Mouse (Mus musculus) hindbrain, embryonic 11.5 days (tissue): ENCODE results near the gene Emsy. TPM values are rescaled to one million over a fixed set of nuclear protein-coding genes. Genes with fewer than 3 reads are reported as not detected.

Experiments used
- ATAC-seq: fragments of 200-750 bp; cut with Nextera tagmentation; 2 replicates; pipeline ENCODE4 v1.8.0; 2017; ENCODE audit warnings: mild to moderate bottlenecking, moderate TSS enrichment, moderate library complexity; ENCODE audit not compliant: low FRiP score
- DNase-seq: peaks from one replicate; pipeline ENCODE4 v3.0.0-alpha.2; 2015; ENCODE audit warnings: low spot score
- H3K27ac ChIP-seq: fragments of 300-500 bp; sonication (generic); 2 replicates; pipeline ENCODE4 v1.5.1; 2014; ENCODE audit warnings: mild to moderate bottlenecking, low read depth, low read length
- H3K27me3 ChIP-seq: fragments of 300-500 bp; sonication (generic); 2 replicates; pipeline ENCODE4 v1.6.1; 2014; ENCODE audit warnings: mild to moderate bottlenecking, low read length, moderate library complexity, mixed read lengths; ENCODE audit not compliant: control insufficient read depth, insufficient read depth
- H3K36me3 ChIP-seq: fragments of 300-500 bp; sonication (generic); 2 replicates; pipeline ENCODE4 v1.6.1; 2014; ENCODE audit warnings: mild to moderate bottlenecking, low read length, moderate library complexity, mixed read lengths; ENCODE audit not compliant: control insufficient read depth, insufficient read depth
- H3K4me1 ChIP-seq: fragments of 300-500 bp; sonication (generic); replicated peaks from 2 replicates; pipeline ENCODE4 v1.6.1; 2014; ENCODE audit warnings: low read length, mixed read lengths; ENCODE audit not compliant: control insufficient read depth, insufficient read depth
- H3K4me2 ChIP-seq: fragments of 300-500 bp; sonication (generic); replicated peaks from 2 replicates; pipeline ENCODE4 v1.6.1; 2014; ENCODE audit warnings: mild to moderate bottlenecking, low read depth, low read length
- H3K4me3 ChIP-seq: fragments of 300-500 bp; sonication (generic); 2 replicates; pipeline ENCODE4 v1.5.1; 2014; ENCODE audit warnings: low read depth, low read length
- H3K9ac ChIP-seq: fragments of 300-500 bp; sonication (generic); 2 replicates; pipeline ENCODE4 v1.6.1; 2014; ENCODE audit warnings: low read depth, low read length
- H3K9me3 ChIP-seq: fragments of 300-500 bp; sonication (generic); 2 replicates; pipeline ENCODE4 v1.6.1; 2016; ENCODE audit warnings: low read length; ENCODE audit not compliant: control insufficient read depth
- WGBS: fragments of 180-500 bp; shearing (Covaris S2); extraction: QIAGEN DNeasy Blood & Tissue Kit; methylation state at CpG from one replicate; pipeline ENCODE4 v1.1.7; 2014; 5-methylcytosine and 5-hydroxymethylcytosine counted together
- polyA plus RNA-seq: library from polyadenylated mRNA; unstranded; fragments of >200 nt; fragmentation: Nextera tagmentation; extraction: Ambion mirVana; gene quantifications from 2 replicates; pipeline ENCODE4 v1.2.1, GENCODE M21; 2014

Gene Emsy
- polyA plus RNA-seq, 1 experiment from 2014 or later = 66.0 TPM

DNA sequence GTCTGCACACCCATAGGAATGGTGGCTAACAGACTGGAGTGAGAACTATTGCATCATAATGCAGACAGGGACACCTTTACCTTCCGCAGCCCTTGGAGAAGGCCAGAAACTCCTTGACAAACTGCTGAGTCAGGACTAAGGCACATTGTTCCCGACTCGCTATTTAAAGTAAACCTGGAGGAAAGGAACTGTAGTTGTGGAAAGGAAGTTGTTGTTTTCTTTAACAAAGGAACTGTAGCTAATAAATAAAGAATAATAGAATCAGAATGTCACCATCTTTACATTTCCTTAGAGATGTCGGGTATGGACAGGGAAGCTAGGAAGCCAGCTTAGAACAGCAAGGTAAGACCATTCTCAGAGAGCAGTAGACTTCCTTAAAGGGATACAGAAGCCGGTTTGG lies 89.5 kb downstream of the Emsy start:
- H3K27me3 ChIP-seq = no peaks in the 10 kb centered on the region

GRCm38 (mm10) chr7:98564607-98565364 lies 91.8 kb downstream of the Emsy start:
- no peaks in the 10 kb centered on the region for H3K4me1 ChIP-seq
- H3K27ac ChIP-seq = no peak overlapping the region
- no peak overlapping the region for H3K9ac ChIP-seq
- no peaks in the 10 kb centered on the region for H3K9me3 ChIP-seq
- no peak overlapping the region for H3K4me3 ChIP-seq
- ATAC-seq = no peak
- DNase-seq = no peak
- H3K36me3 ChIP-seq = no peaks in the 10 kb centered on the region
- H3K27me3 ChIP-seq = no peaks in the 10 kb centered on the region
- no peak overlapping the region for H3K4me2 ChIP-seq
- 74% methylated on average over 9 of the region's 9 CpGs for WGBS

More for the DNA sequence above, 89.5 kb downstream of the Emsy start:
- Histone ChIP-seq H3K27ac (0 out of 2 replicates have a peak overlapping the region, but pooled peaks have one; percentile 17), H3K36me3 (no peaks in the 10 kb centered on the region), H3K4me2 (no peak overlapping the region), H3K9me3 (no peaks in the 10 kb centered on the region), H3K4me1 (no peaks in the 10 kb centered on the region), H3K9ac (no peak overlapping the region), H3K4me3 (no peak overlapping the region)
- DNase-seq (no peak), ATAC-seq (no peak)
- WGBS = 46% methylated on average over 5 of the region's 5 CpGs

DNA sequence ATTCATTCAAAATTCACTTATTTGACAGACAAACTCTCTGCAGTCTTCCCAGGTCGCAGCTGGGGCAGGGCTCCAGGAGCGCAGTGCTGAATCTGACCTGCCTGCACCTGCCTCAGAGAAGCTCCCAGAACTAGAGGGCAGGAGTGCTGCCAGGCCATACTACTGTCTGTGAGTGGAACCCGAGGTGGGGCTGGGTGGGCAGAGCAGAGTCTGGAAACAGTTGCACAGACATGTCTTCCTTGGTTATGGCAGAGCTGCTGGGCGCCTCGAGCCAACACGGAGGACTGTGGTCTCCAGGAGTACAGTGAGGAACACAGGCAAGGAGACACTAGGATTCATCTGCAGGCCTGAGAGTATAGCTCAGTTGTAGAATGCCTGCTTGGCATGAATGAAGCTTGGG lies 92.6 kb downstream of the Emsy start:
- WGBS = 89% methylated on average over 6 of the region's 6 CpGs

GRCm38 (mm10) chr7:98562966-98563365 lies 93.6 kb downstream of the Emsy start:
- Histone ChIP-seq H3K4me2 (no peak overlapping the region), H3K9me3 (no peaks in the 10 kb centered on the region), H3K36me3 (no peaks in the 10 kb centered on the region), H3K4me1 (no peaks in the 10 kb centered on the region), H3K27ac (no peak overlapping the region), H3K9ac (no peak overlapping the region), H3K27me3 (no peaks in the 10 kb centered on the region), H3K4me3 (no peak overlapping the region)
- no peak for DNase-seq
- ATAC-seq = no peak
- 74% methylated on average over 5 of the region's 5 CpGs for WGBS

More for the DNA sequence above, 92.6 kb downstream of the Emsy start:
- Histone ChIP-seq H3K36me3 (no peaks in the 10 kb centered on the region), H3K9ac (no peak overlapping the region), H3K27ac (no peak overlapping the region), H3K4me1 (no peaks in the 10 kb centered on the region), H3K4me3 (no peak overlapping the region), H3K9me3 (no peaks in the 10 kb centered on the region), H3K4me2 (no peak overlapping the region), H3K27me3 (no peaks in the 10 kb centered on the region)
- DNase-seq = no peak
- no peak for ATAC-seq

DNA sequence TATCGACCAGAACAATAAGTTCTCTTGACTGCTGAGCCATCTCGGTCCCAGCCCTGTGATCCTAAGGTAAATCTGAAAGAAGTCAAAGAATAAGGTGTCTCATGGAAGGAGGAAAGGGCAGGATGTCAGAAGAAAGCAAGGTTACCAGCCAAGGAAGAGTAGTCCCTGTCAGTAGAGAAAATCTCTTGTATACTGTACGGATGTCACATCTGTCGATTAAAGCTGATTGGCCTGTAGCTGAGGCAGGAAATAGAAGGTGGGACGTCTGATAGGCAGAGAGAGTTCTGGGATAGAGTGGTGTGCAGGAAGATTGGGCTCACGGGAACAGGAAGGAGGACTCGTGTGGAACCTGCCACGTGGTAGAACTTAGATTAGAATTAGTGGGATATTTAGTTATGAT lies 94.4 kb downstream of the Emsy start:
- Histone ChIP-seq H3K27ac (no peak overlapping the region), H3K4me1 (no peaks in the 10 kb centered on the region), H3K9ac (no peak overlapping the region), H3K4me2 (no peak overlapping the region), H3K36me3 (no peaks in the 10 kb centered on the region), H3K27me3 (no peaks in the 10 kb centered on the region), H3K9me3 (no peaks in the 10 kb centered on the region), H3K4me3 (no peak overlapping the region)
- ATAC-seq (no peak), DNase-seq (no peak)
- WGBS = 89% methylated on average over 8 of the region's 8 CpGs

DNA sequence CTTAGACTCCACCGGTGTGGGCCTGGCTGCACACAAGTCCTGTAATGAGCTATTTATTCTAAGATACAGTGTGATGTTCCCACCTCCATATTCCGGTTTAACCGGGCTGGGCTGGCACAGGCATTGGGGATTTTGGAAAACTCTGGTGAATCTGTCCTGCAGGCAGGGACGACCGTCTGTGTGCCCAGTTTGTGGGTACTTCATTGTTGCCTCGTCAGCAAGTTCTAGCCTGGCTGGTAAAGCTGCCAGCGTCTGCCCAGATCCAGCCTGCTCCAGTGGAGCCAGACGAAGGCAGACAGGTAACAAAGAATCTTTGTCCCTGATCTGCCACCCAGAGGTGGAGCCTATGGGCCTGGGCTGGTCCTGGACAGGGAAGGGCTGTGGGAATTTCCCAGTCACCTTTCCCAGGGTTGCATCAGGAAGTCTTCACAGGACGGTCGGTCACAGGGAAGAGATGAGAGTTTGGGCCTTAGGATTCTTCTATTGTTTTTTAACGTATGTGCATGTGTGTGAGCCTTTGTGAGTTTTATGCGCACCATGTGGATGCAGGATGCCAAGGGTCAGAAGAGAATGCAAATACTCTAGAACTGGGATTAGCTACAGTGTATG lies 94.9 kb downstream of the Emsy start:
- 85% methylated on average over 12 of the region's 12 CpGs for WGBS
- Histone ChIP-seq H3K9me3 (no peaks in the 10 kb centered on the region), H3K36me3 (no peaks in the 10 kb centered on the region), H3K27me3 (no peaks in the 10 kb centered on the region), H3K27ac (no peak overlapping the region), H3K4me3 (no peak overlapping the region), H3K4me2 (no peak overlapping the region), H3K9ac (no peak overlapping the region), H3K4me1 (no peaks in the 10 kb centered on the region)
- no peak for ATAC-seq
- DNase-seq = no peak

GRCm38 (mm10) chr7:98558128-98558921 lies 98.3 kb downstream of the Emsy start:
- Histone ChIP-seq H3K4me2 (no peak overlapping the region), H3K36me3 (no peaks in the 10 kb centered on the region), H3K4me3 (no peak overlapping the region), H3K4me1 (no peaks in the 10 kb centered on the region), H3K27ac (no peak overlapping the region), H3K27me3 (no peaks in the 10 kb centered on the region), H3K9ac (no peak overlapping the region), H3K9me3 (no peaks in the 10 kb centered on the region)
- DNase-seq (no peak), ATAC-seq (no peak)
- 78% methylated on average over 9 of the region's 9 CpGs for WGBS

GRCm38 (mm10) chr7:98556767-98557394 lies 99.7 kb downstream of the Emsy start:
- 82% methylated on average over 6 of the region's 6 CpGs for WGBS

More at GRCm38 (mm10) chr7:98556767-98557394, 99.7 kb downstream of the Emsy start:
- Histone ChIP-seq H3K27ac (no peak overlapping the region), H3K4me3 (no peak overlapping the region), H3K4me2 (no peak overlapping the region), H3K27me3 (no peaks in the 10 kb centered on the region), H3K36me3 (no peaks in the 10 kb centered on the region), H3K4me1 (no peaks in the 10 kb centered on the region), H3K9me3 (no peaks in the 10 kb centered on the region), H3K9ac (no peak overlapping the region)
- ATAC-seq (no peak), DNase-seq (no peak)
